Mouse (Mus musculus) CH12F3 (cell line): ENCODE measurements around the gene Mapkapk3.

ENCODE experiments used
- in situ Hi-C: fragments of 300-500 bp; cut with MboI; formaldehyde crosslinking; loops from 2 replicates; pipeline ENCODE4 v1.14.3; 2020; ENCODE audit warnings: low sequenced_read_pairs

Mapkapk3 gene

DNA sequence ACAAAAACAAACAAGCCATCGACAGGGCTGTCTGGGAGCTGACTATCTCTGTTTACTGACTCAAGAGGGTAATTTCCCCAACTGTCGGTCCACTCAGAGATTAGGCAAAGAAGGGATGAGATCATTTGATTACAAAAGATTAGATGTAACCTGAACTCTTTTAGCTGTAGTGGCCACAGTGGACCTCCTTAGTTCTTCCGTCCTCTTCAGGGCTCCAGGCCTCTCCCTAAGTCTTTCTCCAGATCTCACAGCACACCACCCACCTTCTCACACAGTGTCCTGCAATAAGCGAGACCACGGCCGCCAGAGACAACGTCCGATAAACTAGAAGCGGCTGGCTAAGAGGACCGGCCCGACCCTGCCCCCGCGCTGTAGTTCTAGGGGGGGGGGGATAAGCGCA, 6.4 kb upstream of the Mapkapk3 start:
- in situ Hi-C loops: loop anchor here (25.0 kb wide), 1 partner anchor 384 kb away; no protein-coding TSS in a partner anchor

DNA sequence AAGGTAGTCTGAATTCAATTTTAAA, 6.2 kb upstream of the Mapkapk3 start, which contains the start of gene Cish:
Gene Cish (plus strand): TSS at position 11 of the 25 bp plus-strand sequence.
- in situ Hi-C loops: loop anchor here (25.0 kb wide), 1 partner anchor 384 kb away; no protein-coding TSS in a partner anchor

DNA sequence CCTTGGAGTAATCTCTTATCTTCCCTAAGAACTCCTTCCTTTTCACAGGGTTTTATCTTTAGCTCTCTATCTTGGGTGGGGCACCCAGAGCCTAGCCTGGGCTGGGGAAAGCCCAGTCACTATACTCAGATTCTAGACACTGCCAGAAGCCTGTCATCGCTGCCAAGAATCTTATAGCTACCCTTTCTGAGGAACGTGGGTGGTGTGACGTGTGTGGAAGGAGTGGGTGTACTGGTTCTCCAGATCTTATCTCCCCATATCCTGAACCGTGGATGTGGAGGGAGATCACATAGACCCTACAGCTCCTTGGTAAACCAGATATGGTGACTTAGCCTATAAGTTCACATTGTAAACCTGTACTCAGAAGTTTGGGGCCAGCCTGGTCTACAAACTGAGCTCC, 5.9 kb upstream of the Mapkapk3 start:
- in situ Hi-C loops: loop anchor here (25.0 kb wide), 1 partner anchor 383 kb away; no protein-coding TSS in a partner anchor

DNA sequence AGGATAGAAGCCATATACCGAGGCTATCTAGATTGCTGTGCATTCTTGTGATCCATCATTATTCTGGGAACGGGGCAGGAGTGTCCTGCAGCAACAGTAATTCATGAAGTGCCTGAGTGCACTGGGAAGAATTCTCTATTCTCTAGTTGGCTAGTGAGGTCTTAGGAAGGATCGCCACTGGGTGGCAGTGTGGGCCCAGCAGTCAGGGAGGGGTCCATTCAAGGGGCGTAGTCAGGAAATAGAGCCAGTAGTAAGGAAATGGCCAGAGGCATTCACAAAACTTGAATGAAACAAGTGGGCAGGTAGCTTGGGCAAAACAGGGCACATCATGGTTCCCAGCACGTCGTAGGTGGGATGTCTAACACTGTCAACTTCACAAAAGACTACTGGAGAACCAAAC, 4.6 kb upstream of the Mapkapk3 start:
- in situ Hi-C loops: loop anchor here (5.0 to 25.0 kb wide), 3 partner anchors 43 to 382 kb away; partner anchors contain the start of gene Hemk1

DNA sequence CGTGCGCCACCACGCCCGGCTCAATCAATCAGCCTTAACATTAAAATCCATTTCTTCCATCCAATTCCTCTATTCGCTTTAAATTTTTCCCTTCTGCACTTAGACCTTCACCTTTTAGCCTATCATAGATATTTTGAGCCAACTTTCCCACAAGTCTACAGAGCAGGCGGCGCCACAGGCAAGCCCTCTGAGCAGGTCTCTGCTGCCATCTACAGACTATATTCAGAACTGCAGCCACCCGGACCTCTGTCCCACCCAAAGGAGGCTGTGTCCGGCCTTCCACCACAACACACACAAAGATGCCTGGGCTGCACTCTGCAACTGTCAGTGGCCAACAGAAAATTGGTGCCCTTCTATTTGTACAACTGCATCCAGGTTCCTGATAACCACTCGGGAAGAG, 1.2 kb upstream of the Mapkapk3 start:
- in situ Hi-C loops: loop anchor here (5.0 to 25.0 kb wide), 3 partner anchors 44 to 379 kb away; partner anchors contain the start of gene Hemk1

DNA sequence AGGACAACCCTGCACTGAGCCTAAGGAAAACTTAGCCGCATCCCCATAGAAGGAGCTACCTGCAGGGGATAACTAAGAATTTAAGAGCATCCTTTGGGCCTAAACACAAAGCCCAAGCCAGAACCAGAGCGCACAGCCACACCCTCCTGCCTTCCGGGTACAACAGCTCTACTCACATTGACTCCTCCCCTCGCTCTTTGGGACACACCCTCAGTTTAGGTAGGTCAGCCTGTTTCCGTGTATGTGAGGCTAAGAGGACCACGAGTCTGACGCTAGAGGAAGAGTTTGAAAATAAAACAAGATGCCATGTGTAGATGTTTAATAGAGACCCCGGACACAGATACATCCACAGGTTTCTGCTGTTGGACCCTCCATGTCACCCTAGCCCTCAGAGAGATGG, 966 bp downstream of the Mapkapk3 start:
- in situ Hi-C loops: loop anchor here (25.0 kb wide), 1 partner anchor 376 kb away; no protein-coding TSS in a partner anchor

DNA sequence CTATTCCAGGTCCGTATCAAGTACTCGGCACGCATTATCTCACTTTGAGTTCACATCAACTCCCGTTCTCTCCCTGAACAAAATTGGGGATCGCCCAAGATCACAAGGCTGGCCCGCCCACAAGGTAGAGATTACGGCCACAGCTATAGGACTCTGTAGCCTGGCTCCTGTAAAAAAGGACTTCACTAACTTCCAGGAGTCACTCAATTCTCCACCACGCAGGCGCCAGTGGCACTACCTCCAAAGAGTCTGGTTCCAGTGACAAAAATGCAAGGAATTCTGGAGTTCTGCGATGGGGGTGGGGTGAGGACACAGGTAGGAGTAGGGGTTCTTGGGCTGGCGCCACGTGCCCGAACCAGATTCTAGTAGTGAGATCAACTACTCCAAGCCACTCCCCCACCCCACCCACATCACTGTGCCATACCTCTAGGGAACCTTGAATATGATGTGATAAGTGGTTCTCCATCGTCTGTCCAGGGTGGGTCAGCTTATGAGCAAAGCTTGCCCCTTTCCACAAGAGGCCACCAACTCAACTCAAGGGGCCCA, 1.5 kb downstream of the Mapkapk3 start:
- in situ Hi-C loops: loop anchor here (25.0 kb wide), 1 partner anchor 376 kb away; no protein-coding TSS in a partner anchor

DNA sequence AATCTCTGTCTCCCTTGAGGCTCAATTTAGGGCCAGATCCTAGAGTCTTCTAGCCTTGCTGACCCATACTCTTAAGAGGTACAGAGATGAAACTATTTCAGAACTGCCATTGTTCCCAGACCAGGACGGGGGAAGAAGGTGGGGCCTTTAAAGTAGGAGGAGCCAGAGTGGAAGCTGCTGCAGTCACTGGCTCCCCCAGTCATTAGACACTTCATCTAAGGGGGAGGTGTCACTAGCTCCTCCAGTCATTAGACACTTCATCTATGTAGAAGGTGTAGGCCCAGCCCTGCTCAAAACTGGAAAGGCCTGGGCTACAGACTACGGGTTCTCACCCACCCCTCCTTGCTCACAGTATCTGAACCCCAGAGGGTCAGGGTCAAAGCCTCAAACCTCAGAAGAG, 2.4 kb downstream of the Mapkapk3 start:
- in situ Hi-C loops: loop anchor here (25.0 kb wide), 1 partner anchor 375 kb away; no protein-coding TSS in a partner anchor

DNA sequence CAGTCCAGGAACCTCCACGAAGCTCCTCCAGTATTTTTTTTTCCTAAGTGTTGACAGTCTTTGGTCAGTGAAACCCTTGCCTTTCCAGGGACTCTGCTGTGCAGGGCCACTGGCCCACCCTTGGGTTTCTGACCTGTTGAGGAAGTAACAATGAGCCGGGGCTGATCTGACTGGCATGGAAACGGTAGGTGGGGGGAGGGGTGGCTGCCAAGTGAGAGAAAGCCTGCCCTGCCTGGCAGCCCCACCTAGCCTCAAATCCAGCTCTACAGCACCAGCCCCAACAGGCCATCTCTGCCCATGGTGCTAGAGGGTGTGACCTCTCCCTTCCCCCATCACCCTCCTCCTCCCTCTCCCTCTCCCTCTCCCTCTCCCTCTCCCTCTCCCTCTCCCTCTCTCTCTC, 4.7 kb downstream of the Mapkapk3 start:
- in situ Hi-C loops: loop anchor here (25.0 kb wide), 1 partner anchor 373 kb away; no protein-coding TSS in a partner anchor

DNA sequence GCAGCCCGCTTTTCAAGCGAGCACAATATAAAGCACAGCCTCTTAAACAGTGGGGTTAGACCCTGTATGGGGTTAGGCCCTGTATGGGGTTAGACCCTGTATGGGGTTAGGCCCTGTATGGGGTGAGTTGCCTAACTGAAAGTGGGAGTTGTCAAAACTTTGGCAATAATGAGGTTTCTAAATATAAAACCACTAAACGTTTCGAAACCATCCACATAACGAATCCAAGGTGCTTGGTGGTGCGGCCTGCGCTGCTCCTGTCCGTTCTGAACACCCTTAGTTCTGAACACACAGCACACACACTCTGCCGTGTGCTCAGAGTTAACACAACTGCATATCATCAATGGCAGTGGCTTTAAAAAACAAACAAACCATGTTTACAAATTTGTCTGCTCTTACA, 6.7 kb downstream of the Mapkapk3 start:
- in situ Hi-C loops: loop anchor here (25.0 kb wide), 1 partner anchor 371 kb away; no protein-coding TSS in a partner anchor

DNA sequence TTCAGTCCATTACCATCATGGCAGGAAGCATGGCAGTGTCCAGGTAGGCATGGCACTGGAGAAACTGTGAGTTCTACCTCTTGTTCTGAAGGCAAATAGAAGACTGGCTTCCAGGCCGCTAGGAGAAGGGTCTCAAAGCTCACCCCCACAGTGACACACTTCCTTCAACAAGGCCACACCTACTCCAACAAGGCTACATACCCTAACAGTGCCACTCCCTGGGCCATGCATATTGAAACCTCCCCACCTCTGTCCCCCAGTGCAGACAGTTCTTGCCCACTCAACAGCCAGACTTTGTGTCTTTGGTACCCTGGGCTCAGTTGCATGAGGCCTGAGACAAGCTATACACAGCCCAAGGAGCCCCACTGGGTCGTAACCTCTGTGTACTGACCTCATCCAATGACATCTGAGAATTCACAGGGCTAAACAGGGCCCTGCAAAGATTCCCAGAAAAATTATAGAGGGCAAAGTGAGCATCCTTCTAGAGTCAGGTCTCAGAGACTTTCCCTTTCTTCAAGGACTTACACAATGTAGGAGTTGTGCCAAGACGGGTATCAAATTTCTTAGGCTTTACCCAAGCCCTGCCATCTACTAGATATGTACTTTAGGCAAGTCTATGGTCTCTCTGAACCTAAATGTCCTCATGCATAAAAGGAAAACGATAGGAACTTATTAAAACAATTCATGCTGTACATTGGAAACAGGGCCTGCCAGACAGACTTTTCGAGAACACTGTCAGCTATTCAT, 8.3 kb downstream of the Mapkapk3 start:
- in situ Hi-C loops: loop anchor here (25.0 kb wide), 1 partner anchor 369 kb away; no protein-coding TSS in a partner anchor

DNA sequence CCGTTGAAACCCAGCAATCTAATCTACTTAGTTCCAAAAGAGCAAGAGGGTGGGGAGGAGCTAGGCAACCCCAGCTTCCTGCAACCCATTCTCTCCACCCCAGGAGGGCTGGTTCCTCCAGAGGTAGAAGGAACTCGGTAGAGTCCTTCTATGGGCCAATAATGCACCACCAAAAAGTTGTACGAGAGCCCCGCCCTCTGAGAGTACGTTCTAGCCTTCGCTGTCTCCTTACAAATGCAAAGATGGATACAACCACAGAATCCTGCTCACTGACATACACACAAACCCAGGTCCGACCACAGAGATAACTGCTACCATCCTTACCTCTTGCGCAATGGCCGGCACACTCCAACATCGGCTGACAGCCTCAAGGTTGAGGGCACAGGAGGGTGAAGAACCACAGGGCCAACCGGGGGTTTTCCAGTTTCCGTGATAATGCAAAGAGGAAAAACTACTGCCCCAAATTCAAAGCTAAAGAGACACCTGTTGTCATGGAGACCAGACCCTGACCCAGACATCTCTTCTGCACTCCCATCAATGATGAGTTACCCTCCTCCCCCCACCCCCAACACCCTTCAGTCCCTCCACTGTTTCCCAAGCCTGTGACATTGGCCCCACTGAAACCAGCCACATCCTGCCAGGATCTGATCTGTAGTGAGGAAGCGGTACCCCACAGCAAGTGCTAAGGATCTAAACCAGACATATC, 9.2 kb downstream of the Mapkapk3 start:
- in situ Hi-C loops: loop anchor here (25.0 kb wide), 1 partner anchor 368 kb away; no protein-coding TSS in a partner anchor

DNA sequence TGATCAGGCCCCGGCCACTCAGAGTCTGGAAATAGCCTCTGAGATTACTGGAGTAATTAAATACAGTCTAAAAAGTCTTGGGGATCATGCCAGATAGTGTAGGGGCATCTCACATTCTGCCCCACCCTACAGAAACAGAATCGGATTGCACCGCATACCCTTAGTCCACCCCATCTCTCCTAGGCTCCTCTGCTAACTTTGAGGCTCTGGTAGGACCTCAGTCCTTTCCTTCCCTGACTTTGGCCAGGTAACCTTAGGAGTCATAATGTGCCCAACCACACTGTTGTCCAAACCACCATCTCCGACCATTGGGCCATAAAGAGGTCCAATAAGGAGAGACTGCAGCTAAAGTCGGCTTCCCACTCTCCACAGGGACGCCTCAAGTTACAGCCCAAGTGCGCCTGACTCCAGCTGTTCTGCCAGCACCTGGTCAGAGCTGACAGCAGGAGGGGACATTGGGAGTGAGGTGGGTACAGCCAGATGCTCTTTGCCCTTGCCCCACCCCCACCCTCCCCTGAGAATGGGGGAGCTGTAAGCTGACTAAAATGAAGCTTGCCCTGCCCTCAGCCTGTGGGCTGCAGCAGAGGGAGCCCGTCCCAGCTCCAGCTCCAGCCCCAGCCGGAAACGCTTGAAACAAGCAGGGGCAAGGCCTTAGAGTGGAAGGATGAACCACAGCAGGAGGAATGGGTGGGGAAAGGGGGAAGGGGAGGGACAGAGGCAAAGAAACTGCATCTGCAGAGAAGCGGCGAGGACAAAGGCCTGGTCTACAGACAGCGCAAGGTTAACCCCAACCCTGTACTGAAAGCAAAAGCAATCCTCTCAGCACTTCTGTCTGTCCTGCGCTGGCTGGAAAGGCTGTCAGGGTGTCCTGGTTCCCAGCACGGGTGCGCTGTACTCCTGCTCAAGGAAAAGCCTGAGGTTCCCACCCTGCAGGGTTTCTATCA, 10.0 kb downstream of the Mapkapk3 start:
- in situ Hi-C loops: loop anchor here (25.0 kb wide), 1 partner anchor 367 kb away; no protein-coding TSS in a partner anchor

DNA sequence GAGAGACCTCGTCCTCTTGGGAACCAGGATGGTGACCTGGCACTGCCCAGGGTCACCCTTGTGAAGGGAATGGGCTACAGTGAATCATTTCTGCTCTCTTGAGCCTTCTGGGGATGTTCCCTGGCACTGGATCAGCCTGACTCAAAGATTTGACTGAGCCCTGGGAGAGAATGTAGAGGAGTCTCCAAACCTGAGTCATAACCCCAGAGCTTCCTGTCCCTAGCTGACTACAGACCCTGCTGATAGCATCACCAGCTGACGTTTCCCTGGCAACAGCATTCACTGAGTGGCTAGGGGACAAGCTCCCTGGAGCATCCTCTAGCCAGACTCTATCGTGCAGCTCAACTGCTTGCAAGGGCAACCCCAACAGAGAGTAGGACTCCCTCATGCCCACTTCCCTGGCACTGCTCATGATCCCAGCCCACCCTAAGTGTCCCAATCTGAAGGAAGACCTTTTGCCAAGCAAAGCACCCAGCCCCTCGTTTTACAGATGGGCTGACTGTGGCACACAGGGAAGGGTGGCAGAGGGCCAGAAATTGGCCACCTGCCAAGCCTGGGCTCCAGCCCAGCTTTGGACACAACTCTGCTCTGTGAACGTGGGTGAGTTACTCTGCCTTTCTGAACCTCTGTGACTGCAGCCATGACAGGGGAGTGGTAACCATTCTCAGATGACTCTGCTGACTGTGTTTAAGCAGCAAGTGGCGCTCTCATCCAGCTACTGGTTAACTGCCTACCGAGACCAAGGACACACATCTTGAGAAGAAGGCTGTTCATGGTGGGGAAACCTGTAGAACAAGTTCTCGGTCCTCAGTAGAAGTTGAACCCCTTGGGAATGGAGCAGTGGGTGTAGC, 10.9 kb downstream of the Mapkapk3 start:
- in situ Hi-C loops: loop anchor here (25.0 kb wide), 1 partner anchor 366 kb away; no protein-coding TSS in a partner anchor

DNA sequence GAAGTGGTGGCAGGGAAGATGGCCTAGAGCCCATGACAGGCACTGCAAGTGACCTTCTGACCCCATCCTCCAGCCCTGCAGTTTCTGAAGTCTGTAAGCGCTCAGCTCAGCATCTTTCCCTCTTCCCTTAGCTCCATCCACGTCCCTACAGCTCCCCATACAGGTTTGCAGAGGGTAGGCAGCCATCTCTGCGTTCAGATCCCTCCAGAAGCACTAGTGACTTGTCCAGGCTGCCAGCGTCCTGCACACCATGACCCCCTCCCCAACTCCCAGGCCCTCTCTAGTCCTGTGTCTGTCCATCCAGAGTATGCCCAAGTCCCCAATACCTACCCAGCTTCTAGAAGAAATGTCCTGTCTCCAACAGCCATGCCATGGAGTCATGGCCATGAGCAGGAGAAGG, 11.6 kb downstream of the Mapkapk3 start:
- in situ Hi-C loops: loop anchor here (25.0 kb wide), 1 partner anchor 366 kb away; no protein-coding TSS in a partner anchor

DNA sequence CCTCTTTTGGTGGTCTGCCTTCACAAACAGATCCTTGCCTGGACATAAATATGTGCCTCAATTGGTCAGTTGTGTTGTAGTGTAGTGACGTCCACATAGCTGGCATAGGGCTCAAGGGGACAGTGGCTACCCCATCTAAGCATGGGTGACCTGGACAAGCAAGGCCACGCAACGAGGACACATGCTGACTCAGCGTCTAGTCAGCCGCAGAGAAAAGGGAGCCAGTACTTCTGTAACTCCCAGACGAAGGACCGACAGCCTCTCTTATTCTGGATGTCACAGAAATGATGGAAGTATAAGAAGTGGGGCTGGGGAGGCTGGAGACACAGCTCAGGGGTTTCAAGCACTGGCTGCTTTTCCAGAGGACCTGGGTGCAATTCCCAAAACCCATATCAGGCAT, 12.1 kb downstream of the Mapkapk3 start:
- in situ Hi-C loops: loop anchor here (25.0 kb wide), 1 partner anchor 365 kb away; no protein-coding TSS in a partner anchor

DNA sequence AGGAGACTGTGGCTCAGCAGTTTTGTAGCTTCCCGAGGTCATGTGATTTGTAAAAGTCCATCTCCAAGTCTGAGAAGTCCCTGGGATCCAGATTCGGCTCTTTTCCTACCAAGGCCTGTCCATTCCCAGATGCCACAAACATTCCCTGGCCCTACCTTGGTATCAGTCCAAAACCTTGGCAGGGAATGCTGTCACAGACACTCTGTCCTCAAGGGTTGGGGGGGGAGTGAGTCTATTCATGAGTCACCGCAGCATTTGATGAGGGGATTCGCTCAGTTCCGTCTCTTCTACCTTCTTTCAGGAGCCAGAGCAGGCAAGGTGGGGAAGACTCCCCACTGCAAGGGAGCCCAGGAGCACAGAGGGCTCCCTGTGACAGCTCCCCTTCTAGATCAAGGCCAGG, 14.0 kb downstream of the Mapkapk3 start:
- in situ Hi-C loops: loop anchor here (25.0 kb wide), 1 partner anchor 363 kb away; no protein-coding TSS in a partner anchor

DNA sequence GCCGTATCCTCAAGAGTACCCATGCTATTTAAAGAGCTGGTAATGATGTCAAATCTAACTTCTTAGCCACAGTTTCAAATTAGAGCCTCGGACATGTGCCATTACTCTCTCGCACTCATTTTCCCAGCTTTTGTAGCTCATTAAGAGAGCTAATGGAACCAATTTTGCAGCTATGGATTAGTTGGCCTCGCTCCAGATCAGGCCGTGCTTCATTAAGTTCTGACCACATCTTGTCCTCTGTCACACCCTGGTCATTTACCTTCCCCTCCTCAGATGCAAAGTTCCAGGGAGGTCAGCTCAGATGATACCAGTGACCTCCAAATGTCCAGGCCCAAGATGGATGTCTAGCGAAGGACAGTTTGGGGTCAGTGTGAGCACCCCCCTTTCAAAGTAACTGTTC, 14.9 kb downstream of the Mapkapk3 start:
- in situ Hi-C loops: loop anchor here (25.0 kb wide), 1 partner anchor 362 kb away; no protein-coding TSS in a partner anchor

DNA sequence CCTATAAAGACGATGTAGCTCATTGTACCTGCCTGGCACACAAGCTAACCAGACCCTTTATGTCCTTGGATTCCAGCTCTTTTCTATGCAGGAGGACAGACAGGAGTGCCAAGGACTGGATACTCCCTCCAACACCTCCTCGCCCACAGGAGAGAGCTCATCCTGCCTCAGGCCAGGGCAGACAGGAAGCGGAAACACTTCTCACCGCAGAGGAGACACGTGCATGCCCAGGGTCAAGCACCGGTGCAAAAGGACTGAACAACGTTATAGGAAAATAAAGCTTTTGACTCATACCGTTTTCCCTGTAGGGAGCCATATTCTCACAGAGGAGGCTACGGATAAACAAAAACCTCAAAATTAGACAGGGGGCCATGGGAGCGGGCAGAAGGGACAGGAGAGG, 16.5 kb downstream of the Mapkapk3 start:
- in situ Hi-C loops: no loop called here
